Mouse (Mus musculus) lung, adult 18-20 months (tissue): Measurements from ENCODE around the gene Bnc1.

Experiments
- DNase-seq, 2 experiments: peaks; one replicate each; pipeline ENCODE4 v3.0.0; 2022; ENCODE audit warnings: mixed read lengths in 2 of 2

The Bnc1 gene

DNA sequence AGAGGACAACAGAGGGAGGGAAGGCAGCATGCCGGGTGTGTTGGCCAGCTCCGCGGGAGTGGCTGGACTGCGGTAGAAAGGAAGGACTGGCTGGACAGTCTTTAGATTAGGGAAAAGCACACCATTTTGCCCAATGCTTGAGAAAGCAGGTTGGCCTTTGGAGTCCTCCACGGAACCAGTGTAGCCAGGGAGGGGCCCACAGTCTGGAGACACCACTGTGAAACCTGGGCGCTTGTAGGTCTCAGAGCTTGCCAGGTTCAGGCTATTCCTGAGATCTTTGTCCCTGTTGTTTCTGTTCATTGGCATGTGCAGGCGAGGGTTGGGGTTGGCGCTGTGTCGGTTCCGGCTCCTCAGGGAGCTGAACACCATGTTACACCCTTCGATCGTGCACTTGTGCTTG, 18.2 kb downstream of the Bnc1 start:
- DNase-seq, result no peak

DNA sequence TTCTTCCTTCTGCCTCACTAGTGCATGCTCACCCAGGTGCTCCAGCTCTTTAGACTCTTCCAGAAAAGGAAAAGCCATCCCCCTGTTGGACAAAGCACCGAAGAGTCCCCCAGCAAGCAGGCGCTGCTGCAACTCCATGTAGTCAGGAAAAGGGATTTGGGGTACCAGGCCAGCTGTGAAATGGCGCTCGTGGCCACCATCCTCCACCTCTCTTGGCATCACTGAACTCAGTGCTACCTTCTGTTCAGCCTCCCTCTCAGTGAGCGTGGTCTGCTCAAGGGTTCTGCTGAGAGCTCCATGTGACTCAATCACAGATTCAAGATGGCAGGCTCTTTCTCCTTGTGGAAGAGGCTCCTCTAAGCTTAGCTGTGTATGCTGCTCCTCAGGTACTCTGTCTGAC, 18.8 kb downstream of the Bnc1 start:
- DNase-seq, result no peak

DNA sequence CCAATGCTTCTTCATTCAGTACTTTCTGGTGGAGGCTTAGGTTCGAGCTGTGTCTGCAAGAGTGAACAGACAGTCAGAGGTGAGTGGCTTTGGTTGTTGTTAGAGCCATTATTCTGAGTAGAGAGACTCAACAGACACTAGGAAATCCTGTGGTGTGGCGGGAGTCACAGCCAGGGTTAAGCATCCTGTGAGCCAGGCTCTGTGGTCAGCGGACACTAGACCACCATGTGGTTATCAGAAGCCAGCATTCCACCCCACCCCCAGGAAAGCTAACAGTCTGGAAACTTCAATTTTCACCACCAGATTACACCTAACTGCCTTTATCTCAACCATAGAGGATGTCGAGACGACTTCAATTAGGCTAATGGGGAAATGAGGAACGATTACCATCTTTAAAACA, 23.1 kb downstream of the Bnc1 start:
- DNase-seq, result no peak

DNA sequence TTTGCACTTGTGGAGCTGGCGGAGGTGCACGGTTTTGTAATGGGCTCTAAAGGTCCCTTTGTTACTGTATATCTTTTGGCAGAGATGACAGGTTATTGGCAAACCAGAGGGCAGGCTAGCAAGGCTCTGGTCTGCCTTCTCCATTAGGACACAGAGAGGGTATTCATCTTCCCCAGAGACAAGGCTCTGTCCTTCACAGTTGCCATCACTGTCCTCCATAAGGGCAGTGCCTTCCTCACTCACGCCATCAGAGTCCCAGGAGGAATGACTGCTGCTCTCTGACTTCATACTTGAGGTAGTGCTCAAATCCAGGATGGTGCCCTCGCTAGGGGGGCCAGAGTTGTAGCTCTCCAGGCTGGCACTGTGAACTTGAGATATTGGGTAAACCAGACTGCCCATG, 23.6 kb downstream of the Bnc1 start:
- DNase-seq, result no peak

DNA sequence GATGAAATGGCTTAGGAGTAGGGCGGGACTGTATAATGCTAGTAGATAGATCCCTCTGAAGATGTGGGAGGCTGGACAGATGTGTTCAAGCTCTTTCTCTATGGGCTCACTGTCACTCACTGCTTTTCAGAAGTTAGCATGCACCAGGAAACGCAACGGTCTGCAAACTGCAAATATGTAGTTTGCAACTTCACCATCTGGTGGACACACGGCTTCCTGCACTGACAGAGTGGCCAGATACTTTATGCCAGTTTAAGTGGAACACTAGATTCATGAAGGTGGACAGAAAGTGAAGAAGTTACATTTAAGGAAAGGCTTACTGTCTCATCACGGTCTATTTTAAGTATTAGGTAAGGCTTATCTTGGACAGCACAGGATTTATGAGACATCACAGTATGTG, 25.9 kb downstream of the Bnc1 start:
- DNase-seq, result no peak

DNA sequence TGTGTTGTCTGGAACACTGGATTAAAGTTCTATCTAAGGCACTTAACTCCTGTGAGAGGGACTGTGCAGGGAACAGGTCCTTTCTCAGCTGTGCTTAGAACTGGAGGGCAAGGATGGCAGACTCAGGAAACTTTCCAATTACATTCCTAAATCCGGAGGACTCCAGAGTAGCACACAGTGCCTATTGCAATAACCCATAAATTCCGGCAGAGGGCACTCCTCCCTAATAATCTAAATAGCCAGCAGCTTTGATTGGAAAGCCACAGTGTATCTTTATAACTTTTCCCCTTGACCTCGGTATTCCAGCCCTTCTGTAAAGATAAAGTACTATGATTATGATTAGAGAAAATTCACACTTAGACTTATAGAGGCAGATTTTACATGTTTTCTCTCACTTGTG, 32.4 kb downstream of the Bnc1 start:
- peak in 1 of 2 experiments; percentile 16 for DNase-seq

DNA sequence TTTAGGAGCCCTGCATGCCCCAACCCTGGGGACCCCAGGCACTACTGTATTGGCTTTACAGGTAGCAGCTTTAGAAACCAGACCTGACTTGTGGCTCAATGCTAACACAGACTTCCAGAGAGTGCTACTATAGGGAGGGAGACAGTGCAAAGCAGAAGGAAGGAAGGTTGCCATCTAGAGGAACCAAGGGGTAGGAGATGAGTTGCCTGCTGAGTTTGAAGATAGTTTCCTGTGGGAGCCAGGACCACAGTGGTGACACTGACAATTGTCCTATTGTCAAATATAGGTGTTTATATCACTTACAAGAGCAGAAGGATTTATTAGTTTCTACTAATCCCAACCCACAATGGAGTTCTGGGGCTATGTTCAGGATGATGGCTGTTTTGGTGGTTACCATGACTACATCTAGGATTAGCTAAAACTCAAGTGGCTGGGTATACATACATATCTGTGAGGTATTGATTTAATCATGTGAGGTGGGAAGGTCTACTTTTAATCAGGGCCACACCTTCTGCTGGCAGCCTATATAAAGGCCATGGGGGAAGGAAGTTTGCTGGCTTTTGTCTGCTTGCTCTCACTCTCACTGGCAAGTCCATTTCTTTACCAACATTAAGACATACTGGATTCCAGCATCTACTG, 37.8 kb downstream of the Bnc1 start:
- DNase-seq, result peak in 1 of 2 experiments; percentile 9

DNA sequence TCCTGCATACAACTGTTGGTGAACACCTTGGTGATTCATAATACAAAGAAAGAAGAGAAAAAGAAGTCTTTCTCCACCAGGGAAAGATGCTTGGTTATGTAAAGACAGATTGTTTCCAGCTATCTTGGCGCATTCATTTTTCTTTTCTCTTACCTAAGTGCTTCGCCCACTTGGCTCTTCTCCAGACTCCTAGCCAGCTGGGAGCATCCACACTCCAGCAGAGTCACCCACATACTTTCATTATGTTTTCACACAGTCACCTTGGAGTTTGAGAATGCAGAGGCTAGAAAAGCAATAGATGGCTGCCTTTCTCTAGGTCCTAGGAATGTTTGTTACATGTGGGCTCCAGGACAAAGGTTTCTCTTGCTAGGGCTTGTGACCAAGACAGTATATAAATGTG, 41.6 kb downstream of the Bnc1 start:
- DNase-seq, result no peak

DNA sequence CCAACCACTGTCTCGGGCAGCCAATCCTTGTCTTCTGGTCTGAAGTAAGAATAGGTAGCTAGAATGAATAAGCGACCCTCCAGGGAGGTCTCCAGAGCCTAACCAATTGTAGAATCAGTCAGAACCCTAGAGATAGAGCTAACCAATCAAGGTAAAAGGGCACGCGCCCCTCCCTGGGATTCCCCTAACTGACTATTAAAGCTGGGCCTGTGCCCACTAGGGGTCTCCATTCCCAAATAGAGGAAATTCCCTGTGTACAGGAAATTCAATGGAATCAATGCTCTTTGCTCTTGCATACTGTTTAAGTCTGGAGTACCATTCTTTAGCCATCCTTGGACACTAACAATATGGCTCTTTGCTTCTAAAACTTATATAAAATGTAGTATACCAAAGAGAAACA, 46.7 kb downstream of the Bnc1 start:
- no peak for DNase-seq

DNA sequence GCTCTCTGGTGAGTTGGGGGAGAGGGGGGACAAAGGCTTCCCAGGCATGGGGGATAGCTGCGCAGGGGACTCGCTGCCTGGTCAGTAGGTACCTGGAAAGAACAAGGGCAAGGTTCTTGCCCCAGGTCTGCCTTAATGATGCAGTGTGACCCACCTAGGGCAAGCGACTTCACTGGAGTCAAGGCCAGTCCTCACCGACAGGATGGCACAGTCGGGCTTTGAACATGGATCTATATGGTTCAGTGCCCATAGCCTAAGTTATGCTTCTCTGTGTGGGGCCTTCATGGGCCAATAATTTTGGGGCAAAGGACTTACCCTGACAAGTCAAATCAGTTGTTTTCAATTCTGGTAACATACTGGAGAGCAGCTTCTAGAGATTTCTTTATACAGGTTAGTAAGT, 57.3 kb downstream of the Bnc1 start:
- no peak for DNase-seq

DNA sequence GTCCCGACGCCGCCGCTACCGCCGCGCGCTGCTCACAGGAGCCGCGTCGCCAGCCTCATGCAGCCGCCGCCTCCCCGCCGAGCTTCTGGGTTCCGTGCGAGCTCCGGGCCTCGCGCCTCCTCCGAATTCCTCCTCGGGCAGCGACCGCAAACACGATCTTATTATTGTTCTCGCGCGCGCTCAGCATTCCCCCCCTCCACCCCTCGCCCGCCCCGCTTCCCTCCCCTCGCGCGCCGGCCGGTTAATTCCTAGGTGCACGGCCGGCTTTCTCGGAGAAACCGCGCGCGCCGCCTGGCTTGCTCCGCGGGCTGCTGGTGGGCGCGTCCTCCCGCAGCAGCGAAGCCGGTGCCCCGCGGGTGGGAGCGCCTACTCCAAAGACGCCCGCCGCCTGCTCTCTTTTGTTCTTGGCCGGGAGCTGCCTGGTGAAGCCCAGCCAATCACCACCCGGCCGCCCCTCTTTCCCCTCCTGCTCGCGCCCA, 57.8 kb downstream of the Bnc1 start, which contains the start of gene Hdgfl3:
TSS of gene Hdgfl3 (minus strand) at position 207 of the 479 bp plus-strand sequence.
- DNase-seq, result peak; percentile 73 to 78

DNA sequence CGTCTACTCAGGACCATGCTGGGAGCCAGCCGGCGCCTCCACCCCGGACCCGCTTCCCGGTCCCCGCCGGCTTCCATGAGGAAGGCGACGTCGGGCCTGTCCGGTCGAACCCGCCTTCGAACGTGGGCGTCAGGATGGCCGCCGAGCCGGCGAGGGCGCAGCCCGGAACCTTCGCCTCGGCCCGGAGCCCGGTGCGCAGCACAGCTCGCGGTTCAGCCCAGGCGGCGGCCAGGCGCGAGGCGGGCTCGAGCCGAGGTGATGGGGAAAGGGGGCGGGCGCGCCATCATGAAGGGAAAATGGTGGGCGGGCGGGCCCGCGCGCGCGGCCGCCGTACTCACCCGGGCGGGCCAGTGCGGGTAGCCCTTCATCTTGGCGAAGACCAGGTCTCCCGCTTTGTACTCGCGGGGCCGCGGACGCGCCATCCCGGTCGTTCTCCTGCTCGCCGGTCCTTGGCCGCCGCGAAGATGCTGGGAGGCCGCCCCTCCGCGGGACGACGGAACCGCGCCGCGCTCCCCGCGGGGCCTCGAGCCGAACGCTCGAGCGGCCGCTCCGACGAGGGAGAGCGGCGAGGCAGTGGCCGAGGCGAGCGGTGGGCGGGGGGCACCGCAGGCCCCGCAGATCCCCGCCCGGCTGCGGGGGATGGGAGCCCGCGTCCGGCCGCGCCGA, 58.4 kb downstream of the Bnc1 start:
- DNase-seq, result peak; percentile 51 to 53

DNA sequence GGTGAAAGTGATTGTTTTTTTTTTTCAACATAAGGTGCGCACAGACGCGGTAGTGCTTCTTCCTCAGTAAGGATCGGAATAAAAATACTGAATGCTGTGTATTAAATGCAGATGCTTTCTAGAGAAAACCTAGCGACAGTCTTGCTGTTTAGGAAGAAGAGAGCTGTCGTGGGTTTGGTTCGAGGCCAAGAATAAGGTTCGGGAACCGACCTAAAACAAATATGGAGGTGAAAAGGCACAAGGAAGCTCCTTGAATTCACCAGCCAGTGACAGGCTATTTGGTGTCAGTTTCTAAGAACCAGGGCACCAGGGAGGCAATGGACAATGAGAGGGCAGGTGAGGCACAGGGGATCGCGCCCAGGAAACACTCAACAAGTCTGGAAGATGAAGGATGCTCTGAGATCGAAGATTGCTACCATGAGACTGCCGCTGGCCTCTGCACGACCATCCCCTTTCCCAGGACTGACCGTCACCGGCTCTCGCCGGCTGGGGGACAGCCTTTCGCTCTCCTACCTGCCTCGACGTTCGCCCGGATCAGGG, 59.0 kb downstream of the Bnc1 start:
- peak in 1 of 2 experiments; percentile 3 for DNase-seq

DNA sequence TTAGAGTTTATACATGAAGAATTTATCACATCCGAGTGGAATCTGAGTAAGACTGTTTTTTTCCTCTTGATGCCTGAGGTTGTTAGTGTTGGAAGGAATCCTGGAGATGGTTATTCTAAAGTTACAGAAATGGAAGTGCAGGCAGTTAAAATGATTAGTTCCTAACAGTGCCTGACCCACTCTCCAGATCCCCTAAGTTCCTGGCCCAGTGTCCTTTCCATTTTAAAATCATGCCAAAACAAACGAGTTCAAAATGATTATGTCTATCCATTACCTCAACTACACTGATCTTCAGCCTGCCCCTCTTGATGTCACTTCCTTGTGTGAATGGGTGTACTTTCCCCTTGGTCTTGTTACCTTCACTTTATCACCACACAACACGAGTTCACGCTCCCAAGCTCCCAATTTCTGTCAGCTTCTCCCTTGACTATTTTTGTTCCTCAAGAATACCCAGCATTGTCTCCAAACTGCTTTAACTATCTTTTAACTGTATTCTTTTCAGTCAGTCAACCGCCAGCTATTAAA, 59.5 kb downstream of the Bnc1 start:
- no peak for DNase-seq

DNA sequence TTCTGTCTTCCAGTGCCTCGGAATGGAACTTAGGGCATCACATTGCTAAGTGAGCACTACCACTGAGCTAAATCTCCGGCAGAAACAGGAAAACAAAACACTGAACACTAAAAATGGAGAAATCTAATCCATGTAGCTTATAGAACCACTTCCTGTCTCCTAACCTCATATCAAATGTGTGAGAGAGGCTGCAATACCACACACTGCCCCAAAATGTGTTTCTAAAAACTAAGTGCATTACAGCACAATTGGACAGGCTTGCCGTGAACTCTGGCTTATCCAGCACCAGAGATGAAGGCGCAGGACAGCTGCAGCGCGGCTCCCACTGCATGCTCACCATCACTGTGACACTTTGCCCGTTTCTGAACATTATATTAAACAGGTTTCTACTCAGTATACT, 63.1 kb downstream of the Bnc1 start:
- DNase-seq, result no peak

DNA sequence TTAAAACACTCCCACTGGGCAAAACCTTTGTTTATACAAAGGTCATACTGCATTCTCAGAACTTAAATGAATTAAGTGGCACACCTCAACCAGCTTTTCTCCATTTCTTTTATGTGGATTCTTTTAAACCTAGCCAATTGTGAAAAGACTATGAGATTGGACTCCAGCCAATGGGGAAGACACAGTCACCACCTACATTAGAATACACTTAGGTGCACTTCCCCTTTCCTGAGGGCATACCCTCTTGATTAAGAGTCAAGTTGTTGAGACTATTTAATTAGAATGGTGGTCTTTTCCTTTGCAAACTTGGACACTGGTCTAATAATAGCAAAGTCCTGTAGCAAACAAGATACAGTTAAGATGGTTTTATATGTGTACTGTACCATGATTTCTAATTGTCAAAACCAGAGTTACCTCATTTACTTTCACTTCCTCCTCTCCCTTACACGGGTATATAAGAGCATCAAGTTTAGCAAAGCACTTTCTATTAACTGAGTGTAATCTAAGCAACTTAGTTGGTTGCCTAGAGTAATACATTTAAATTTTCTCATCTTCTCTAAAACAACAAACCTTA, 70.6 kb downstream of the Bnc1 start:
- DNase-seq, result no peak

DNA sequence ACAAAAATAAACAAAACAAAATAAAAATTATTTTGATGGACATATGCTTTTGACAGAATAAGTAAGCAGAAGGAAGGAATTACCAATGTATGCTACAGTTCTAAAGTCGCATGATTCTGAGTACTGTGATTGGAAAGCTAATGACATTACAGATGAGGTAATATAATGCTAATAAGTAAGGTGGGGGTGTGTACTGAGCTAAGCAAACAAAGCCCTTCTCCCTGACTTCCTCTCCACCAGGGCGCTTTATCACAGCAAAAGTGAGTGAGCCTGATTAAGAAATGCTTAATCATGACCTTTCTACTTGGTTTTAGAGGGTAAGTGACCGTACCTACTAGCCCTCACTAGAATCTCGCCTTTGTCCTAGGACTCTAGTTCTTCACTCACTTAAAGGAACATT, 71.8 kb downstream of the Bnc1 start:
- no peak for DNase-seq

DNA sequence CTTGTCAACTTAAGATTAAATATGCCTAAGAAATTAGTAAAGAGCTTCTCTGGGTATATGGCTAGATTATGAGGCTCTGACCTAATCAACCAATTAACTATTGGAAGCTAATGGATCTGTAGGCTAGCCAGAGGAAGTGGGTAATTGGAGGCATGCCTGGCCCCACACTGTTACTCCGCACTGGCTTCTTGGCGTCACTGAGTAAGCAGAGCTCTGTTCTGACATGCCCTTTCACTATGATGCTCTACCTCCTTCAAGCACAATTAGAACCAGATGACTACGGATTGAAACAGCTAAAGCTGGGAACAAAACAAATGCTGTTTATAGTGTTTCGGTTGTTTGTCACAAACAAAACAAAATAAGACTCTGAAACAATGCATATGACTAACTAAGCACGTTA, 73.8 kb downstream of the Bnc1 start:
- no peak for DNase-seq
